Mouse (Mus musculus) gastrocnemius, postnatal 14 days (tissue): ENCODE results near the gene Cebpa. TPM values are rescaled to one million over a fixed set of nuclear protein-coding genes. Genes with fewer than 3 reads are reported as not detected.

Source experiments
- DNase-seq: peaks from one replicate; pipeline ENCODE4 v3.0.0; 2021; ENCODE audit warnings: mixed read lengths
- intact Hi-C: fragments of 180-260 bp; cut with DNase I; formaldehyde crosslinking; loops from one replicate; pipeline ENCODE4 v1.15.1; 2025; ENCODE audit warnings: low total_unique reads
- total RNA-seq, 2 experiments: library from RNA; stranded (reverse); gene quantifications; 2 replicates each; pipeline ENCODE4 v1.2.3; 2021

The Cebpa gene
- total RNA-seq, 2 experiments from 2014 or later = 3.9 to 4.1 TPM

DNA sequence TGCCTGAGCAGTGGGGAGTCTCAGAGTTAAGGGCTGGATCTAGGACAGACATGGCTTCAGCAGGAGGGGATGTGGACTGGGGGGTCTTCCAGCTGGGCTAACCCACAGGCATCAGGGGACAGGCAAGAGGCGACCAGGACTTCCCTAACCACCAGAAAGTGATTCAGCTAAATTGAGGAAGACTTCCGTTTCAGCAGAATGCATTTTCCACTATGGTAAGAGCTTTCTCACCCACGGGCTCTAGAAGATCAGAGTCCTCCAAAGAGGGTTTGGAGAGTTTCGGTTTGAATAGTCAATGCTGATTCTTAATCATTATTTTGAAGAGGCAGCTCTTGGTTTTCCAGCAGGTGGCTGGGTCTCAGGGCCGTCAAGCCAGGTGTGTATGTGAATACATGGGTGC, 20.8 kb downstream of the Cebpa start:
- intact Hi-C loops = no loop called here
- no peak for DNase-seq

DNA sequence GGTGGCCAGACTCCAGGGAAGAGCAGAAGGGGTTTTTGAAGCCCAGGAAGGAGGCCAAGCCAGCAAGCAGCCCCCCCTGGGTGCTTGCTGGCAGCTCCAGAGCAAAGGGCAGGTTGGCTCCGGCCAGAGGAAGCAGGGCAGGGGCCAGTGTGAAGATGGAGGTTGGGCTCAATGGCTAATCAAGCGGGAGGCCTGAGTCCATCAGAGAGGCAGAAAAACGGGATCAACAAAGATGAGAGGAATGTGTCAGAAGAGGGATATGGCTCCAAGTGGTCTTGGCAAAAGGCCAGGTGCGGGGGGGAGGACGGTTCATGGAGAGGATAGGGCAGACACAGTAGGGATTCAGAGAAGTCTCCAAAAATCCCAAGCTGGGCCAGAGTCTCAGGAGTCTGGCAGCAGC, 22.4 kb downstream of the Cebpa start:
- intact Hi-C loops = no loop called here
- DNase-seq = no peak

DNA sequence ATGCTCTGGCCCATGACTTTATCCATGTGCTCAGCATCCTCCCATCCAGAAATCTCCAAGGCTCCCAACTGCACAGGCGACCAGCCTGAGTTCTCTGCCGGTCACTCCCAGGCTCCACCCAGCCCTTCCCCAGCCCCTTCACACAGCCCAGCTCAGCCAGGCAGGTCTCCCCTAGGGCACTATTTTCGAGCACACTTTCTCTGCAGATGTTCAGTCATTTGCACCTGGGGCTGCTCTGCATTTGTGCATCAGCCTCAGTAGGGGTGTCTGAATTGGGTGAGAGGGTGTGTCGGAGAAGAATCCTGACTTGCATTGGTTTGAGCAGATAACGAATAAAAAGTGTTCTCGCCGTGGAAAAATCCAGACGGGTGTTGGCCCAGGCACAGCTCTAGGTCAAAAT, 23.4 kb downstream of the Cebpa start:
- intact Hi-C loops = no loop called here
- no peak for DNase-seq

DNA sequence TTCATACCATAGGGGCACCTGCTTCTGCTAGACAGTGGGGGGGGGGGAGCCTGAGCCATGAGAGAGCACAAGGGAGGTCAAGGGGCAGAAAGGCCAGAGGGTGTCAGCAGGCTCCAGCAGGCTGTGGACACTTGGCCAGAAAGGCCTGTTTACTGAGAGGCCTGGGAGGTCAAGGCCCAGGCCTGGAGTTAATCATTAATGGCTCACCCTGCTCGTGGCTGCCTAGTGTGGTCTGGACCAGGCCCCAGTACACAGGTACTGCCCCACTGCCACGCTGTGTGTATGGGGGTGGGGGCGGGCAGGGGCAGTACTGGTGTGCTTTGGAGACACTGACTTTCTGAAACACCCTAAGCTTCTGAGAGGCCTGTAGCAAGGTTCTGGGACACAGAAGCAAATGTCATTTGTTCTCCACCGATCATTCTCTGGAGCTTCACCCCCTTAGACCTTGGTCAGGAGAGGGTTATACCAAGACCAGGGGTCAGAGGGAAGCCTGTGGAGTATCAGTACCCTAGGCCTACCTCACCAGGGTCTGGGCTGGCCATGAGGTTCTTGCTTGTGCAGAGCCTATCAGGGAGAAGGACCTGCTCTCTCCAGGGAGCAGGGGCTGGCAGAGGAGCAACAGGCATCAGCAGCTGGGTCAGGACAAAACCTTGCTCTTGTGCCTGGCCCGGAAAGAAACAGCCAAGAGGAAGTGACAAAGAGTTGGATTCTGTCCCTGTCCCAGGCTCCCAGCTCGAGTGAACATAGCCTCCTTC, 24.9 kb downstream of the Cebpa start:
- intact Hi-C loops = no loop called here
- DNase-seq = no peak

DNA sequence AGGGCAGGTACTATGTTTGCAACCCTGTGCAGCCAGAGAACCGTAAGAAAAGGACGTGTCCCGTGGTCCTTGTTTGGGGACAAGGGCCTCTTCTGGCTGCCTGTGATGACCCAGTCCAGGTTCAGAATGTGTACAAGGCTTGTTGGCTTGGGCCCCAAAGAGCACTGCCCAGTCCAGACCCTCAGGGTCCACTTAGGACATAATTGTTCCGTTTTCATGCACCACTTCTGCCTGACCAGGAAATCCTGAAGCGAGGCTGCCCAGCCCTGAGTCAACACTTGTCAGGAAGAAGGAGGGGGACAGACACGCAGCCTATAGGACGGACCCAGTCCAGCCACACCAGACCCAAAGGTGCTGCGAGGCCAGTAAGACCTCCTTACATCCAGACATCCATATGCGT, 26.0 kb downstream of the Cebpa start:
- DNase-seq = no peak
- intact Hi-C loops = no loop called here

DNA sequence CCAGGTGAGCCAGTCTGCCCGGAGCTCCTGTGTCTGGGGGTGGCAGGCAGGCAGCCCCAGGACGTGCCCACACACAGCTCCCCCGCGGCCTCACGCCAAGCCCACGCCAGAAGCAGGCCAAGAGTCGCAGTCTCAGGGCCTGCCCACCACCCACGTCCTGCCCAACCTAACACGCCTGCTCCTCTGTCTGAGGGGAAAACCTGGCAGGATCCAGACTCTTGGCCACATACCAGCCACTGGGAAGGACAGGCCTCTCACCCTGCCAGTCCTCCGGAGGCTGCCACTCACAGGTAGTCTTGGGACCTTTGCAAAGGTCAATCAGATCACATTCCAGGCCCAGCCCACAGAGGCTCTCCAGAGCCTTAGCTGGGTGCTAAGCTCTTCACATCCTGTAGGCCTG, 27.2 kb downstream of the Cebpa start:
- no peak for DNase-seq
- intact Hi-C loops = no loop called here

DNA sequence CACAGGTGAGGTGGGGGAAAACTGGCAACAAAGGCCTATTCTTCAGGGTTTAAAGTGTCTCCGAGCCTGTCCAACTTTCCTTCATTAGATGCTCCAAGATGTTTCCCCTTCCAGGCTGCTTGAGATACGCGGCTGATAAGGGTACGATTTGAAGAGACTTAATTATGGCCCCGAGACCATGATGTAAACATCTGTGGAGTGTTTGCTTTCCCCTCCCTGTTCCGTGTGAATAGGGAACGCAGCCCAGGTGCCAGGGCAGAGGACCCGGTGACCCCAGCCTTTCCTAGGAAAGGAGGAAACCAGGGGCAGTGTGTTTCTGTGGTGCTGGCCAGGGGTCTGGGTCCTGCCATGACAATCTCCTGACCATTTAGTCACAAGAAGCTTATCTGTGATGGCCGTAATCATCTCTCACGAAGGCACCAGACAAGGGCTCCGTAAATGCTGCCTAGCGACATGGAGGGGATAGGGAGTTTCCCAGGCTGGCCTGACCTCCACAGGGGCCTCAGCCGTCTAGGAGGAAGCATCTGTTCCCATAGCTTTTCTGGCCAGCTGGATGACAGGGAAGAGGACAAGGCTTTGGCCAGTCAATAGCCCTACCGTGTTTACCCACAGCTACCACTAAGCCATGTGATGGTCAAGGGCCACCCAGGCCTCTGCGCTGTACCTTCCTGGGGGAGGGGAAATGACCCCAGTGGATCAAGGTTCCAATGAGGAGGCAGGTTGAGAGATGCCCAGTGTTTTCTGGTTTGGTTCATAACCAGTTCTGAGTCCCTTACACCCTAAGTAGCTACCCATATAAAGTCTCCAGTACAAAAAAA, 30.7 kb downstream of the Cebpa start:
- DNase-seq = no peak
- intact Hi-C loops = no loop called here

DNA sequence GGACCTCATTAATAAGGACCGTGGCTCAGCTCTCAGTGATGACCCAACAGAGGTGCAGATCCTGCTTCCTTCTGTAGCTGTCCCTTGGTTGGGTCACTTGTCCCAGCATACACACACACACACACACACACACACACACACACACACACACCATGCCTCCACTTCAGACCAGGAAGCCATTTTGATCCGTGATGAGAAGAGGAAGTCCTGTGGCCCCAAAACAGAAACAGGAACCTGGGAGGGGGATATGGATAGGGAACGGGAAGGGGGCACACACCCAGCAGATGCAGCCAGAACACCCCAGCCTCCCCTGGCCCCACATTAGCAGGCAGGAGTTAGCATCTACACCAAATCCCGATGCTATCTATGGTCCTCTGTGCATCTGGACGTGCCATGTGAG, 31.8 kb downstream of the Cebpa start:
- intact Hi-C loops = no loop called here
- no peak for DNase-seq

DNA sequence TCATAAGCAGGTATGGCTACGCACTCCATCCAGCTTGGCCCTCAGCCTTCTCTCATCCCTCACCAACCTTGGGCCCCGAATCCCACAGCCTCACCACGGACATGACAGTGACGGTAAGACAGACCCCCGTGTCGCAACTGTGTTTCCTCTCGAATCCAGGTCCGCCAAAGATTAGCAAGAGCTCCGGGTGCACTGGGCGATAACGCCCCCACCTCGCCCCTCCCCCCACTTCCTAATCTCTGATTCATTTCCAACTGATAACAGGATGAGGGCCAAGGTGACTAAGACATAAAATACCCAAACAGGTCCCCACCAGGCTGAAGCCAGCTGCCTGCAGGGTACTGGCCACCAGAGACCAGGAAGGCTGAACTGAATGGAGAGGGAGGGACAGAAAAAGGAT, 35.4 kb downstream of the Cebpa start:
- intact Hi-C loops = no loop called here
- no peak for DNase-seq

DNA sequence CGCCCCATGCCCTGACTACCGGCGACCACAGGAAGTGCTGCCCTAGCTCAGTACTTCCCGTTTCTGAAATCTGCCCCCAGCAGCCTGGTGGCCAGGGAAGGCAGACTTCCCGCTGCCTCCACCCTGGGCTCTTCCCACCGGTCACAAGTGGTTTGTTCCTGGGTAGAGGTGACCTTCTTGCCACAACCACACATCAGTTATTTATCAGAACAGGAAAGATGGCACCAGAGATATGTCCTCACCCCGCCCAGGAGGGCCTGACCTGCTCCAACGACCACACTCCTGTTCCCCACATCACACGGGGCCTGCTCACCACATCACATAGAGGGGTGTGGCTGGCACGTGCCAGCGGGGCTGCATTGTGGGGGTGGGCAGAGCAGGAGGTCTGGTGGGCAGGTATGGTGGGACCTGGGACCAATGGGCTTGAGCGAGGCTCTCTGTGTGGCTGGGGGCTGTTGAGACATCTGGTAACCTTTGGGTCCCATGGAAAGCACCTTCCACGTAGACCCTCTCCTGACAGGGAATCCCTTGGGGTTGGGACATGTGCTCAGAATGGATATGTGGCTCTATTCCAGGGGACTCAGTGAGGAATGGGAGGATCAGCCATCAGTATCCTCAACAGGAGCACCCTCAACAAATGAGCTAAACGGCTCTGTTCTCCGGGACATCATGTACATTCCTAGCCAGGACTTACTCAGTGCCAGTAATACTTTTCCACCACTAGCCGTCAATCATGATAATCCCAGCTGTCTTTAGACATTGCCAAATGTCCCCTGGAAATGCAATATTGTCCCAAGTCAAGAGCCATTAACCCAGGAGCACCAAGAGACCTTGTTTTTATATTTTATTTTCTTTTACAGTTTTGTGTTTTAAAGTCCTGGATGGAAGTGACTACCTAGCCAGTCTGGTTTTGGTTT, 37.7 kb downstream of the Cebpa start:
- DNase-seq = no peak
- intact Hi-C loops = no loop called here

DNA sequence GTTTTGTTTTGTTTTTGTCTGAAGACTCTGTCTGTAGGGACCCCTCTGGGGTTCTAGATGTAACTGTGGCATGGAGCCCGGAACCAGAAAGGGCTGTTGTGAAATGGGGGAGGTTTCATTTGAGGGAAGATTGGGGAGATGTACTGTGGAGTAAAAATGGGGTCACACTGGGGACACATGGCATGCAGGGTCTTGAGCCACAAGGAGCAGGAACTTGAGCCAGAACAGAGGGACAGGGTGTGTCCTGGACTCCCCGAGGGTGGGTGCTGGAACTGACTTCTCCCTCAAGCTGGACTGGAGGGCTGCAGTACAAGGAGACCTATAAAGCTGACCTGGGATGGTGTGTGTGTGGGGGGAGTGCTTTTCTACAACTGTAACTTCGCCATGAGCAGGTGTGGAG, 38.4 kb downstream of the Cebpa start:
- no peak for DNase-seq
- intact Hi-C loops = no loop called here

DNA sequence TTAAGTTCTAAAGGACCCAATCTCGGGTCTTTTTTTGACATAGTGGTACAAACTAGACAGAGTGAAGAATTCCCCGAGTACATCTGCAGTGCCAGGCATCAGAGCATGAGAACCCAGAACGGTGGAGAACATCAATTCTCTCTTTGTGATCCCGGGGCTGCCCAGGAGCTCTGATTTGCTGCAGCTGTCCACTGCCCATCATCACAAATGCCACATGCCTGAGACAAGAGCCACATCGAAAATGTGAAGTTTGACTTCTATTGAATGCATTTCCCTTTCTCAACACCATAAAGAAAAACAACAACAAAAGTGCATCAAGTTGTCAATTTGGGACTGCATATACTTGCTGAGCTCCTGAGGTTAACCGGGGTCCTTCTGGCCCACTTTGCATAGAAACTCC, 43.4 kb downstream of the Cebpa start:
- intact Hi-C loops = no loop called here
- no peak for DNase-seq

DNA sequence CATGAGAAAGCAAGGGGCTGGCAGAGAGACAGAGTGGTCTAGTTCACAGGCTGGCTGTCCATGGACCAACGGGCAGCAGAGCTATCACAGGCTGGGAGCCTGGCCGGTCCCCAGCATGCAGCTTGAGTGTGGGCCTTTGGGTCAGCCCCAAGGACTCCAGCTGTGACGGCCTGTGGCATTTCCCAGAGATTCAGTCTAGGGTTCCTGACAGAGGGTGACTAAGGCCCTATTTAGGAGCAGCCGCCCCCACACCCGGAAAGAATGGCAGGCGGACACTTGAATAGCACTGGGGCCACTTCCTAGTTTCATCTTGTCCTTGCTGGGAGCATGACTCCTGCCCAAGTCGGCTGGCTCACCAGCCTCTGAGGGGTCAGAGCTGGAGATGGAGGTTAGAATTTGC, 44.5 kb downstream of the Cebpa start:
- intact Hi-C loops = no loop called here
- peak; percentile 57 for DNase-seq

DNA sequence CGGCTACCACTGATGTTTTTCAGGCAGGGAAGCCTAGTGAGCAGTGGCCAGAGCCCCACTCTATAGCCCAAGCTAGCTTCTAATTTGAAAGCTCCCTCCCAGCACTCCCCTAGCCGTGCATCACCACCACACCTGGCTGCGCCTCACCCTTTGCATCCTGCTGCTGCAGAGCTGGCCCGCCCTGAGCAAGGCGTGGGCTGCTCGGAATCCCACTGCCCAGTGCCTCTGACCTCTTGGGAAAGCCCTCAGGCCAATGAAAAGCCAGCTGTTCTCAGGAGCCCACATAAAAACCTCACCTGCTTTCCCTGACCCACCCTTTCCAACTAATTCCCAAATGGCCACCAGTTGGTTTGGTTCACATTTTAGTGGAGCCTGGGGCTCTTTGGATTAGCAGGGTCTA, 45.0 kb downstream of the Cebpa start:
- intact Hi-C loops = no loop called here
- DNase-seq = no peak

DNA sequence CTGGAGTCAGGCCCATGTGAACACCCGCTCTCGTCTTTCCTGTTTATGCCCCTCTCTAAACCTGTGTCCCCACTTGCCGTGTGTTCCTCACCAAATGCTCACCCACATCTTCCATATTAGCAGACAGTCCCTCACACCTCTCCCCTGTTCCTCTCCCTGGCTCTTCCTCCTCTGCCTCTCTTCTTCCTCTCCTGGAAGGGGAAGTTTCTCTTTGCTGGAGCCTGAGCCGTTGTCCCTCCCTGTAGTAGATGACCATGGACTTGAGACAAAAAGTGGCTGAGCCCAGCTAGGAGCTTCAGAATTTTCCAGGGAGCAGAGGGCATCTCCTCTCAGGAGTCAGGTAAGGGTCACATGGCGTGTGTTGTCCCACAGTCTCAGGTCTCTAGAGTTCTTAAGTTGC, 47.9 kb downstream of the Cebpa start:
- intact Hi-C loops = no loop called here
- no peak for DNase-seq

DNA sequence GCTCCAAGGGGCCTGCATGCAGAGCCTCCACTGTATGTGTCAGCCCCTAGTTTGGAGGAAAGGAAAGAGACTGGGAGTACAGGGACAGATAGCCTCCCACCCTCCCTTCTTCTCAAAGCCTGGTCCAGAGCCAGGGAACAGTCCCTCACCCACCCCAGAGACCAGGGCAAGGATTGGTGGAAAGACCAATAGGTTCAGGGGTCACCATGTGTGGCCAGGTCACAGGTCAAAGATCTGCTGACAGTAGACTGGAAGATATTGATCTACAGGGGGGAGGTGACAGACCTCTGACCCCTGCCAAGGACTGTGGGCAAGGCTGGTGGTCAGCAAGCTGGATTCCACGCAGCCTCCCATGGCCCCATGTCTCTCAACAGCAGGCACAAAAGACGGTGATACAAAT, 48.8 kb downstream of the Cebpa start:
- intact Hi-C loops = no loop called here
- no peak for DNase-seq

DNA sequence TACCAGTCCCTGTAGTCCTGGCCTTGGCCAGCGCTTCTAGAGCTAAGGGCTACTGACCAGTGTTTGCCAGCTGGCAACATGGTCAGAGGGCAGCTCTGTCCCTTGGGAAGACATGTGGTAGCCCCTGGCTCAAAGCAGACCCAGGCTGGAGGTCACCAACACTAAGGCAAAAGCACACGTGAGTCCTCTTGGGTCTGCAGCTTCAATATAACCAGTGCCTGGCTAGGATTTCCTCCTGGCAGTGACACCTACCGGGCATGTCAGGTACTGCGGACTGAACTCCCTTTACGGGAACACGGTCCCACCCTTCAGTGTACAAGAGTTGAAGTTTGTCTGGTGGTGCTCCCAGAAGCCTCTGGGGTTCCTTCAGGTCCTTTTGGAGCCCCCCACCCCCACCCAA, 50.2 kb downstream of the Cebpa start:
- peak; percentile 86 for DNase-seq
- intact Hi-C loops = no loop called here
